Mouse (Mus musculus): ENCODE data around the gene Bcl10. TPM values are rescaled to one million over a fixed set of nuclear protein-coding genes. Genes with fewer than 3 reads are reported as not detected.
A peak's percentile ranks its signal among the peaks of the same experiment; 100 is the strongest.

The Bcl10 gene
- polyA plus RNA-seq, 1 experiment from 2014 or later, result 44.0 TPM

DNA sequence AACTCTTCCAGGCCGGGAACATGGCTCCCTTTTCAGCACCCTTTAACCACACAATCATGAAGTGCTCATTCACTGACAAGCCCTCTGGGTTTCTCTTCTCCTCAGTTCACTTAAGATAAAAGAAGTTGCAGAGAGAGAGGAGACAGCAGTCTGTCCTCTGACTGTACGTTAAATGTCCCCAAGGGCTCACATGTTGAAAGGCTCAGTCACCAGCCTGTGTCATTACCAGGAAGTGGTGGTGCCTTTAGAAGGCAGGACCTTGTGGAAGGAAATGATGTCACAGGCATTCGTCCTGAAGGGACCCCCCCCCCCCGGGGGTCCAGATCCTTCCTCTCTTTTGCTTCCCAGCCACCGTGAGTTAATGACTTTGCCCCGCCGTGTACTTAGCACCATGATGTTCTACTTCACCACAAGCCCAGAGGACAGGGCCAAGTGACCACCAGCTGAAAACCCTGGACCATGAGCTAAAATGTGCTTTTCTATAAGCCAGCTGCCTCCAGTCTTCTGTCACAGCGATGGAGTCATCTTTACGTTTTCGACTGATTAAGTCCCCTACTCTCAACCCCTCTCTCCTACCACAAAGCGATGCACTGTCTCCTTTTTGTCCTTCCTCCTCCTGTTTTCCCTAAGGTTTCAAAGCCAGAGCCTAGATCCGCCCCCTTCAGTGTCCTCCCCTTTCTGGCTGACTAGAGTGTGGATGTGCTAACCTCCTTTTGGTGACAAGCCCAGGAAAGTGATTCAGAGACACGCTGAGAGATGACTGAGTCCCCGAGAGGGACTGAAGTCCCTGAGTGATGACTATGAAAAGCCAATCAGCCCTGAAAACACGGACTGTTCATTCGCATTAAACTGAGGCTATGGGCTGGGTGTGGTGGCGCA, 28.9 kb downstream of the Bcl10 start:
- 49% methylated on average over 17 of the region's 17 CpGs for WGBS
- H3K9ac ChIP-seq (ENCODE audit: low read length), result no peak overlapping the region
- H3K36me3 ChIP-seq (ENCODE audit: control insufficient read depth, insufficient read depth, low read length), result no peaks in the 10 kb centered on the region
- H3K27me3 ChIP-seq (ENCODE audit: control insufficient read depth, insufficient read depth, low read length), result no peaks in the 10 kb centered on the region
- no peaks in the 10 kb centered on the region for H3K9me3 ChIP-seq (ENCODE audit: control insufficient read depth, low read length)
- peak overlapping the region in 1 of 2 experiments; percentile 3; a peak in 1 of 4 replicates for H3K27ac ChIP-seq (replicated peaks in 1 of 2; ENCODE audit: control insufficient read depth in 1 of 2, insufficient read depth in 1 of 2, low read depth in 2 of 2, low read length in 2 of 2)
- H3K4me1 ChIP-seq (ENCODE audit: control insufficient read depth in 2 of 2, insufficient read depth in 2 of 2, low read length in 2 of 2), result peaks cover 19 to 31% of the 10 kb centered on the region in 2 experiments
- no peak overlapping the region for H3K4me3 ChIP-seq (ENCODE audit: control insufficient read depth in 1 of 2, insufficient read depth in 1 of 2, low read depth in 1 of 2, low read length in 2 of 2)
- no peak overlapping the region for H3K4me2 ChIP-seq (ENCODE audit: low read length)
- no peak for ATAC-seq (ENCODE audit: insufficient number of reproducible peaks, insufficient read depth, low FRiP score, low read depth)

DNA sequence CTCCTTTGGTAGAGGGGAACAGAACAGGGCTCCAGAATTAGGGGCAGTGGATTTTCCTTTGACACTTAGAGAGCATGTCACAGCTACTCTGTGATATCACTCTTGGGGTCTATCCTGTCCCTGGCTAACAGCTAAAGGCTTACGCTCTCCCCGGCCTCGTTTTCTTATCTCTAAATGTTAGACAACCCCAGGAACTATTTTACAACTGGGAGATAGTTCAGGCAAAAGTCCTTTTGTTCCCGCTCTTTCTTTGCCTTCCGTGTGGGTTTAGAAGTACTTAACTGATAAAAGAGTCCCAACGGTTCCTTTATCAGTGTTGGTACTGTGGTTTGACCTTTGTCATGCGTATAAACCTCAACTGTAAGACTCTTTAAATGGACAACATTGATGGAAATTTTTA, 30.3 kb downstream of the Bcl10 start:
- ATAC-seq (ENCODE audit: insufficient number of reproducible peaks, insufficient read depth, low FRiP score, low read depth), result no peak
- no peaks in the 10 kb centered on the region for H3K36me3 ChIP-seq (ENCODE audit: control insufficient read depth, insufficient read depth, low read length)
- peaks cover 16 to 21% of the 10 kb centered on the region in 2 experiments for H3K4me1 ChIP-seq (ENCODE audit: control insufficient read depth in 2 of 2, insufficient read depth in 2 of 2, low read length in 2 of 2)
- no peak overlapping the region for H3K4me3 ChIP-seq (ENCODE audit: control insufficient read depth in 1 of 2, insufficient read depth in 1 of 2, low read depth in 1 of 2, low read length in 2 of 2)
- H3K4me2 ChIP-seq (ENCODE audit: low read length), result no peak overlapping the region
- H3K9me3 ChIP-seq (ENCODE audit: control insufficient read depth, low read length), result peaks cover 4% of the 10 kb centered on the region; the same call in 1 of the 2 replicates
- 4% methylated on average over 7 of the region's 7 CpGs for WGBS
- peak overlapping the region in 1 of 2 experiments; percentile 48; a peak in 1 of 4 replicates for H3K27ac ChIP-seq (replicated peaks in 1 of 2; ENCODE audit: control insufficient read depth in 1 of 2, insufficient read depth in 1 of 2, low read depth in 2 of 2, low read length in 2 of 2)
- H3K27me3 ChIP-seq (ENCODE audit: control insufficient read depth, insufficient read depth, low read length), result no peaks in the 10 kb centered on the region
- no peak overlapping the region for H3K9ac ChIP-seq (ENCODE audit: low read length)

DNA sequence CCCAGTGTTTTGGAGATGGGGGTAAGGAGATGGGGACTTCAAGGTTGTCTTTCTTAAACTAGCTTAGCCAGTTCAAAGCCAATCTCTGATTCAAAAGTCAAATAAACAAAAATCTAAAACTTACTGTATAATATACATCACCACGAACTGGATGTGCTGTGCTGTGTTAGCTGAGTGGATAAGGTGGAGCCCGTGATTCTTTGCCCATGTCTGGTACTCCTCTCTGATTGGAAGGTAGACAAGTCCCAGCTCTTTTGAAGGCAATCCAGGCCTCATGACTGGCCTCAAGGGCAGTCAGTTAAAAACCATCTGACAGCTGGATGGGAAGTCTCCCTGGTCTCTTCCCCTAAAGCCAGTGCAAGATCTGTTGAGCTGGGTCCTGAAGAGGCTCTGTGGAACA, 30.8 kb downstream of the Bcl10 start:
- Histone ChIP-seq H3K4me3 (ENCODE audit: control insufficient read depth in 1 of 2, insufficient read depth in 1 of 2, low read depth in 1 of 2, low read length in 2 of 2) (no peak overlapping the region), H3K36me3 (ENCODE audit: control insufficient read depth, insufficient read depth, low read length) (no peaks in the 10 kb centered on the region), H3K27me3 (ENCODE audit: control insufficient read depth, insufficient read depth, low read length) (no peaks in the 10 kb centered on the region), H3K4me1 (ENCODE audit: control insufficient read depth in 2 of 2, insufficient read depth in 2 of 2, low read length in 2 of 2) (peaks cover 16 to 21% of the 10 kb centered on the region in 2 experiments), H3K9ac (ENCODE audit: low read length) (no peak overlapping the region), H3K27ac (replicated peaks in 1 of 2; ENCODE audit: control insufficient read depth in 1 of 2, insufficient read depth in 1 of 2, low read depth in 2 of 2, low read length in 2 of 2) (no peak overlapping the region), H3K9me3 (ENCODE audit: control insufficient read depth, low read length) (peaks cover 4% of the 10 kb centered on the region; the same call in 1 of the 2 replicates), H3K4me2 (ENCODE audit: low read length) (no peak overlapping the region)
- ATAC-seq (ENCODE audit: insufficient number of reproducible peaks, insufficient read depth, low FRiP score, low read depth), result no peak
- 80% methylated on average over 2 of the region's 2 CpGs for WGBS

DNA sequence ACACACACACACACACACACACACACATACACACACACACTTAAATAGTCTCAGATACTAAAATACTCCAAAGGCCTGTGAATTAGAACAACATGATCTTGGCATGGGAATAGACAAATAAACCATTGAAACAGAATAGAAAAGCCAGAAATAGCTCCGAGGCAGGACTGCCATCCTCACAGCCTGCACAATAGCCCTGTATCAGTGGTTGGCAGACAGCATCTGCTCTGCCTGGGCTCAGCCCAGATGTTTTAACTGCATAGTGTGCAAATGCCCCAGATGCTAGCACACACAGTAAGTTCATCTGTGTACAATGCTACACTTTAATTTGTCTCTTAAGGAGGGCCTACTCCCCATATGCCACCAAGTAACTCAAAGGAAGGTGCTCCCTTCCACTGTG, 37.2 kb downstream of the Bcl10 start:
- peaks cover 4% of the 10 kb centered on the region; the same call in 1 of the 2 replicates for H3K9me3 ChIP-seq (ENCODE audit: control insufficient read depth, low read length)
- H3K27ac ChIP-seq (replicated peaks in 1 of 2; ENCODE audit: control insufficient read depth in 1 of 2, insufficient read depth in 1 of 2, low read depth in 2 of 2, low read length in 2 of 2), result no peak overlapping the region; a peak in 1 of 4 replicates
- no peaks in the 10 kb centered on the region for H3K36me3 ChIP-seq (ENCODE audit: control insufficient read depth, insufficient read depth, low read length)
- WGBS, result 26% methylated on average over 1 of the region's 1 CpGs
- H3K4me3 ChIP-seq (ENCODE audit: control insufficient read depth in 1 of 2, insufficient read depth in 1 of 2, low read depth in 1 of 2, low read length in 2 of 2), result no peak overlapping the region
- H3K9ac ChIP-seq (ENCODE audit: low read length), result no peak overlapping the region
- H3K27me3 ChIP-seq (ENCODE audit: control insufficient read depth, insufficient read depth, low read length), result no peaks in the 10 kb centered on the region
- H3K4me1 ChIP-seq (ENCODE audit: control insufficient read depth in 2 of 2, insufficient read depth in 2 of 2, low read length in 2 of 2), result peaks cover 24 to 28% of the 10 kb centered on the region in 2 experiments
- H3K4me2 ChIP-seq (ENCODE audit: low read length), result no peak overlapping the region
- ATAC-seq (ENCODE audit: insufficient number of reproducible peaks, insufficient read depth, low FRiP score, low read depth), result no peak

DNA sequence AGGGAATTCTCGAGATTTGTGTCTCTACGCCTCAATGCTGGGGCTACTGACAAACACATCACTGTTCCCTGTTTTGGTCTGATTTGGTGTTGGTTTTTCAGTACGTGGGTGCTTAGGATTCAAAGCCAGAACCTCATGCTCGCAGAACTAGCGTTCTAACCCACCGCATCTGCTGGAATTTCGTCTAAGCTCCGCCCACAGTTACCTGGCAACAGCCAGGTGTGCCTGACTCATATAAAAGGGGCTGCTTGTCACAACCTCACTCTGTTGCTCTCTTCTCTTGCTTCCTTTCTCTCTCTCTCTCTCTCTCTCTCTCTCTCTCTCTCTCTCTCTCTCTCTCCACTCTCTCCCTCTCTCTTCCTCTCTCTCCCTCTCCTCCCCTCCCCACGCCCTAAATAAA, 39.8 kb downstream of the Bcl10 start:
- Histone ChIP-seq H3K4me2 (ENCODE audit: low read length) (no peak overlapping the region), H3K9ac (ENCODE audit: low read length) (peak overlapping the region; percentile 56; the same call in 1 of the 2 replicates), H3K36me3 (ENCODE audit: control insufficient read depth, insufficient read depth, low read length) (no peaks in the 10 kb centered on the region), H3K27me3 (ENCODE audit: control insufficient read depth, insufficient read depth, low read length) (no peaks in the 10 kb centered on the region), H3K4me3 (ENCODE audit: control insufficient read depth in 1 of 2, insufficient read depth in 1 of 2, low read depth in 1 of 2, low read length in 2 of 2) (no peak overlapping the region), H3K27ac (replicated peaks in 1 of 2; ENCODE audit: control insufficient read depth in 1 of 2, insufficient read depth in 1 of 2, low read depth in 2 of 2, low read length in 2 of 2) (peak overlapping the region; percentile 85 to 97), H3K4me1 (ENCODE audit: control insufficient read depth in 2 of 2, insufficient read depth in 2 of 2, low read length in 2 of 2) (peaks cover 30 to 39% of the 10 kb centered on the region in 2 experiments), H3K9me3 (ENCODE audit: control insufficient read depth, low read length) (peaks cover 3% of the 10 kb centered on the region; the same call in 1 of the 2 replicates)
- ATAC-seq (ENCODE audit: insufficient number of reproducible peaks, insufficient read depth, low FRiP score, low read depth), result no peak
- WGBS, result 41% methylated on average over 9 of the region's 9 CpGs

DNA sequence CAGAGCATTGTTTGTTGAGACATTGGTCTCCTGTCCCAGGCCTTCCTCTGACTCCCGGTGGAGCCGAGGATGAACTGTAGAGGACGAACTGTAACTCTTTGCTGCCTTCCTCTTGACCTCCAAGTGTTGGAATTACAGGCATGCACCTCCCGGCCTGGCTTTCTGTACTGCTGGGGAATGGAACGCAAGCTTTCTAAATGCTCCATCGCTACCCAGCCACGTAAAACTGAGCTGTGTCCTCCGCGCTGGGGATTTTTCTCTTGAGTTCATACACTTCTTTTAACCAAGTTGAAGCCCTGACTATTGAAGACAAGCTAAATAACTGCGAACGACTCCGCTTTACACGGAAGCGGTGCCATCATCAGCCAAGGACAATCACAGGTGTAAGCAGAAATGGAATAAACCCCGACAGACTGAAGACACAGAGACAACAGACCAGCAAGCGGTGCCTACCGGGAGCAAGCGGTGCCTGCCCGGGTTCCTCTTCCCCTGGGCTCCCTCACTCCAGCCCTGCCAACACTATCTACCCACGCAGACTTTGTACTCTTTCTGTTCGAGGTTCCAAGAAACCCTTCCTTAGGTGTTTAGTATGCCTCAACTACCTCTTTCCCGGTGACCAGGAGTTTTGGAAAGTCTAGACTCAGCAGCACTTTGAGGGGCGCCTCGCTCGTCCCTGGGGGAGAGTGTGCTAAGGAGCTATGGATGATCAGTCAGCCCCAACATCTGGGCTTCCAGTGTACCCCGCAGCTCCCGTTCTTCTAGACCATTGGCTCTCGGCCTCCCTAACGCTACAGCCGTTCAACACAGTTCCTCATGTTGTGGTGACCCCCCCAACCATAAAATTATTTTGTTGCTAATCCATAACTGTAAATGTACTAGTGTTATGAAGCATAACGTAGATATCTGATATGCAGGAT, 40.8 kb downstream of the Bcl10 start:
- 12% methylated on average over 31 of the region's 31 CpGs for WGBS
- Histone ChIP-seq H3K27ac (replicated peaks in 1 of 2; ENCODE audit: control insufficient read depth in 1 of 2, insufficient read depth in 1 of 2, low read depth in 2 of 2, low read length in 2 of 2) (peak overlapping the region; percentile 85 to 97), H3K4me3 (ENCODE audit: control insufficient read depth in 1 of 2, insufficient read depth in 1 of 2, low read depth in 1 of 2, low read length in 2 of 2) (peak overlapping the region; percentile 15 to 23; a peak in 3 of 4 replicates), H3K27me3 (ENCODE audit: control insufficient read depth, insufficient read depth, low read length) (no peaks in the 10 kb centered on the region), H3K4me1 (ENCODE audit: control insufficient read depth in 2 of 2, insufficient read depth in 2 of 2, low read length in 2 of 2) (peaks cover 30 to 39% of the 10 kb centered on the region in 2 experiments), H3K9me3 (ENCODE audit: control insufficient read depth, low read length) (no peaks in the 10 kb centered on the region), H3K9ac (ENCODE audit: low read length) (peak overlapping the region; percentile 70), H3K36me3 (ENCODE audit: control insufficient read depth, insufficient read depth, low read length) (no peaks in the 10 kb centered on the region), H3K4me2 (ENCODE audit: low read length) (peak overlapping the region; percentile 53)
- ATAC-seq (ENCODE audit: insufficient number of reproducible peaks, insufficient read depth, low FRiP score, low read depth), result 0 out of 2 replicates have a peak, but pooled peaks have one; percentile 33

DNA sequence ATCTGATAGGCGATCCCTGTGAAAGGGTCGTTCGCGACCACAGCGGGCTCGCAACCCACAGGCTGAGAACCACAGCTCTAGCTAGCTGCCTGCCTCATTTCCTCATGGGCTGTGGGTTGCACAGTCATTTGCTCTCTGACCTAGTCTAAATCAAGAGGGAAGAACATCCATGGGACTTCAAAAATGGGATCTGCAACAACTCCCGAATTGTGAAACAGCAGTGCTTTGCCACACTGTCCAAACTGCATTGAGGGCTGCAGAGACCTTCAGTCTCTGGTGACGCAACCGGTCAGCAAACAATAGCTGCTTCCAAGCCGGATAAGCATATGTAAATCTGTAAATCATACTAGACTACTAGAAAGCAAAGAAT, 41.4 kb downstream of the Bcl10 start:
- Histone ChIP-seq H3K4me3 (ENCODE audit: control insufficient read depth in 1 of 2, insufficient read depth in 1 of 2, low read depth in 1 of 2, low read length in 2 of 2) (no peak overlapping the region; a peak in 1 of 4 replicates), H3K9ac (ENCODE audit: low read length) (peak overlapping the region; percentile 70)
- 0 out of 2 replicates have a peak, but pooled peaks have one; percentile 23 for ATAC-seq (ENCODE audit: insufficient number of reproducible peaks, insufficient read depth, low FRiP score, low read depth)

More for the DNA sequence above, 41.4 kb downstream of the Bcl10 start:
- WGBS, result 13% methylated on average over 10 of the region's 10 CpGs
- Histone ChIP-seq H3K36me3 (ENCODE audit: control insufficient read depth, insufficient read depth, low read length) (no peaks in the 10 kb centered on the region), H3K4me1 (ENCODE audit: control insufficient read depth in 2 of 2, insufficient read depth in 2 of 2, low read length in 2 of 2) (peaks cover 32 to 39% of the 10 kb centered on the region in 2 experiments), H3K27ac (replicated peaks in 1 of 2; ENCODE audit: control insufficient read depth in 1 of 2, insufficient read depth in 1 of 2, low read depth in 2 of 2, low read length in 2 of 2) (peak overlapping the region; percentile 85 to 97), H3K4me2 (ENCODE audit: low read length) (peak overlapping the region; percentile 53), H3K27me3 (ENCODE audit: control insufficient read depth, insufficient read depth, low read length) (no peaks in the 10 kb centered on the region), H3K9me3 (ENCODE audit: control insufficient read depth, low read length) (no peaks in the 10 kb centered on the region)
